Mouse (Mus musculus) adrenal gland (tissue): Measurements from ENCODE around the gene Fitm2.

Source experiments
- intact Hi-C: fragments of 180-260 bp; cut with DNase I; formaldehyde crosslinking; loops from one replicate; pipeline ENCODE4 v1.15.1; 2025

Fitm2 gene

DNA sequence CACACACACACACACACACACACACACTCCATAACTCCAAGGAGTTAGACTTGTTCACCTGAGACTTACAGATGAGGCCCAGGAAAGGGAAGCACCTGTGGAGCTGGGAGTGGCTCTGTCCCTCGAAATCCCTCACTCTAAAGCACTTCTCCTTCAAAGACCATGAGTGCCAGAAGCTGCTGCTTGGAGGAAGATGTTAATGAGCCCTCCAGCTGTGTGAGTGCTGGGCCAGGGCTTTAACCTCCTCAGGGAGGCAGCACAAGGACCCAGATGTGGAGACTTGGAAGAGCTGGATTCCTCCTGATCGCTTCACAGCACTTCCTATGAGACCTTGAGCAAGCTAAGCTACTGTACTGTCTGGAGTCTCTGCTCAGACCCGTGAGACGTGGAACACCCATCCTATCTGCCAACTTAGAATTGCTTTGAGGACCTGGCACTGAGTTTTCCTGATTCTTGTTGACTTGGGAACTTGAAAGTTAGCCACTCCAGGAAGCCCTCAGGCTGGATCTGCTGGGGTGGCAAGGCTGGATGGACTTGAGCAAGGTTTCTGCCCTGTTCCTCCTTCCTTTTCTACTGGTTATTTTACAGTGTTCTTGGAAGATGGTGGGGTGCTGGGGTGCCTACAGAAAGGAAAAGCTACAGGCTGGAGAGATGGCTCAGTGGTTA lies 44.0 kb downstream of the Fitm2 start:
- intact Hi-C loops, result no loop called here

DNA sequence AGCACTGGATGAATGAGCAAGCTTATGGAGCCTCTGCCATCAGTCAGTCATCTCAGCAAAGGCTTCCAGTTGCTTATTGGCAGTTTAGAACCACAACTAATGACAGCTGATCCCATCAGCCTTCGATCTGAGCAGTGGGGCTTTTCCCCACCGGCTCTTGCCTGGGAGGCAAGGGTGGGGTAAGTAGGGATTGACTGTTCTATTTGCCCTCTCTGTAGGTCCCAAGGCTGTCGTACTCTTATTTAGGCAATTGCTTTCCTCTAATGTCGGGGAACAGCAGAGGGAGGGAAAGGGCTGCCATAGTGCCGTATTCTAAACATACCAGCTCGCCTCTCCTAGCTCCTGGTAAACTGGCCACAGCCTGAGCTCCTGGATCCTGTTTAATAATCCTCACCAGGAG lies 47.8 kb downstream of the Fitm2 start, which contains the start of gene Oser1:
Gene Oser1, minus strand, starts transcription at position 101 of the 400 bp plus-strand sequence.
- intact Hi-C loops, result loop anchor here (5.0 kb wide), 1 partner anchor 43 kb away; no protein-coding TSS in a partner anchor

DNA sequence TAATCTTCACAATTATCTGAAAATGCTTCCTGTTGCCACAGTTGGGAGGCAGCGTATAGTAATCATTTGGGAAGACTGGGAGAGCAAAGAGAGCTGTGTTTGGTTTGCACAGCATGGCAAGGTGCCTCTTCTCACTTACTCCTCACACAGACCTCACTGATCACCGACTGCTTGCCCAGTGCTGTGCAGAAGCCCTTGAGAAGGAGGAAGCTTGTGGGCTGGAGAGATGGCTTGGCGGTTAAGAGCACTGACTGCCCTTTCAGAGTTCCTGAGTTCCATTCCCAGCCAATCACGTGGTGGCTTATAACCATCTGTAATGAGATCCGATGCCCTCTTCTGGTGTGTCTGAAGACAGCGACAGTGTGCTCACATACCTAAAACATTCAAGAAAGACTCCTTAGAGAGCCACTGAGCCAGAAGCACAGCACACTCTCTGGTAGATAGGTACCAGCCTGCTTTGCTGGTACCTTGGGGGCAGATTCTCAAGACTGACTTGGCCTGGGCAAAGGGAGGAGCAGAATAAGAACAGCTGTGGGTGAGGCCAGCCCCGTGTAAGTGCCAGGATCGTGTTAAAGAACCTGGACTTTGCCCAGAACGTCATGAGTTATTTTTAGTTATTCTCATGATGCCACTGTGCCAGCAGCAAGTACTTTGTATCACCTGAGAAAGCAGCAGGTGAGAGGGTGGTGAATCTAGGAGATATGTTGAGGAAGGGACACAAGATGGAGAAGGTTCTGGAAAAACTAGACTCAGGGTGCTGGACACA lies 49.4 kb downstream of the Fitm2 start:
- intact Hi-C loops, result loop anchor here (5.0 kb wide), 1 partner anchor 44 kb away; no protein-coding TSS in a partner anchor

DNA sequence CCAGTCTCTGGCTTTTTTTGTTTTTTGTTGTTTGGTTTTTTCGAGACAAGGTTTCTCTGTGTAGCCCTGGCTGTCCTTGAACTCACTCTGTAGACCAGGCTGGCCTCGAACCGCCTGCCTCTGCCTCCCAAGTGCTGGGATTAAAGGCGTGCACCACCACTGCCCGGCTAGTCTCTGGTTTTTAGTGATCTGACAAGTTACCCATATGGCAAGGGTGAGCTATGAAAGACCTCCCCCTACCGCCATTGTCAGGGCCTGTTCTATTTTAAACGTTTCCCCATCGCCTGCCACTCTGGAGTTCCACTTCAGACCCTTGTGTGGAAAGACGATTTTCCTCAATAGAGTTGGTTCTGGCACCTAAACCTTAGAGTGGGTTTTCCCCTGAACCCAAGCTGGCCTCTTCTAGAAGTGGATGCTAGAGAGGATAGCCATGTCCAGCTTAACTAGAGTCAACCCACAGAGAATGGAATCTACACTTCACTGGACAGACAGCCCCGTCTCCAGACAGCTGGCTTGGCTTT lies 52.0 kb downstream of the Fitm2 start:
- intact Hi-C loops, result loop anchor here (5.0 kb wide), 1 partner anchor 47 kb away; no protein-coding TSS in a partner anchor

DNA sequence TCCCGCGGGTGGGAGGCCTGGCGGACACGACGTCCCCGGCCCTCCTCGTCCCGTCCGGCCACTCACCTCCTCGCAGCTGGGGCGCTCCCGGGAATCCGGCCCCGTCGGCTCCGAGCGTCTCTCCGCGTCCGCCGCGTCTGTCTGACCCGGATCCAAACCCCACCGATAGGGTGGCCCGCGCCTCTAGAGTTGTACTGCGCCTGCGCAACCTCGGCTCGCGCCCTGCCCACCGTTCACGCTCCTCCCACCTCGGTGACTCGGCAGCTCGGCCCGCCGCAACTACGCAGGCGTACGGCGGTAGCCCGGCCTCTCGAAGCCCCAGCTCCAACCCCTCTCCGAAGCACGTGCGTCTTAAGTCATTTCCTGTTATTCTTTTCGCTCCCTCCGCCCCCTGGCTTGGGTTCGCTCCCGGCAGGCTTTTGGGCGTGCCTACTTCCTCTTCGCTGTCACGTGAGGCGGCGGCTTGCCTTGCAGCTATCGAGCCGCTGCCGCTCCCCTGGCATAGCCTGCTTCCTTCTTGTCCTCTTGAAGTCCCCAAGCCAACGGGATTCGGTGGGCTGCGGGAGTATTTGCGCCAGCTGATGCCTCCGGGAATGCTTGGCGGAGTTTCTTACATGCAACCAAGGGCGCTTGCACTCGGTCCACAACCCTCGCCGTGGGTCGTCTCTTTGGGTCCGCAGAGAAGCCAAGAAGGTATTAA lies 52.9 kb downstream of the Fitm2 start:
- intact Hi-C loops, result loop anchor here (5.0 kb wide), 1 partner anchor 48 kb away; no protein-coding TSS in a partner anchor

DNA sequence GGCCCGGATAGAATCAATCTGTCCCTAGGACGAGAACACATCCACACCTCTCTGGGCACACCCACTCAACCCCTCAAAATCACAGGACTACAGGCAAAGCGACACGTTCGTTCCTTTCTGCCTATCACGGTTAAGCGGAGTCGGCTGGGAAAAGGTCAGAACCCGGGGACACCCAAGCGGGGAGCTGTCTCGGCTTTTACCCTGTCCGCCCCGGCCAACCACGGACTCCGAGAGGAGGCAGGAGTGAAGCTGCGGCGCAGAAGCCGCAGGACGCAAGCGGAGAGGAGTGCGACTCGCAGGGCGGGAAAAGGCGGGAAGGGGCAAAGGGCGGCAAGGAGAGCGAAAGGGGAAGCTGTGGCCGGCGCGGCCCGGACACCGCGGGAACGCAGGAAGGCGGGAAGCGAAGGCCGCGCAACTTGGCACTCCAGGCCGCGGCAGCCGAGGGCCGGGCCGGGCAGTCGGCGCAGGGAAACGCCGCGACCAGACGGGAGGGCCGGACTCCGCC lies 53.5 kb downstream of the Fitm2 start:
- intact Hi-C loops, result no loop called here

DNA sequence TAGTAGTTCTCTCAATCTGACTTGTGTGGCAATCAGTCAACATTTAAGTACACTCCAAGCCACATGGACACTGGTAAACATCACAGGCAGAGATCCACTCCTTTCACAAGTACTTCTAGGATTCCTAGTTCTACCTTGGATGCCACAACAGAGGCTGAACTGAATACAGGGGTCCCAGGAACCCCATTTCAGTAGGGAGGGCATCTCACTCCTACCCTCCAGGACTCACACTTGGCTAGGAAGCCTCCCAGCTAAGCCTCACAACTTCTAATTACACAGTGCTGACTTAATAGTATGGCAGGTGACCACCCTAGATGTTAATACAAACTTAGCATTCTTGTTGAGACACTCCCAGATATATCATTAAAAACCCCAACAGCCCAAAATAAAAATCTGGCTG lies 54.6 kb downstream of the Fitm2 start:
- intact Hi-C loops, result no loop called here

DNA sequence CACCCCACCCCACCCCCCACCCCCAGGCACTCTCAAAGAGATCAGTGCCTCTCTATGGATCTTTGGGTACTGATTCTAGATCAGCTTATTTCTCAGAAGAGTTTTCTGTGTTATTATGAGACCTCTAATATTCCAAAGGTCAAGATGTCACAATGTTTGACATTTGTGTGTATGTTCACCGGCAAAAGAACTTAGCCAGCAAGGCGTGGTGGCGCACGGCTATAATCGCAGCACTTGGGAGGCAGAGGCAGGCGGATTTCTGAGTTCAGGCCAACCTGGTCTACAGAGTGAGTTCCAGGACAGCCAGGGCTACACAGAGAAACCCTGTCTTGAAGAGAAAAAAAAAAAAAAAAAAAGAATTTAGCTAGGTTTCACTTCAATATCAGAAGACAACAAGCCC lies 55.4 kb downstream of the Fitm2 start:
- intact Hi-C loops, result no loop called here
